Mouse (Mus musculus) adrenal gland, postnatal 4 days (tissue): ENCODE measurements around the gene Marc2. TPM values are rescaled to one million over a fixed set of nuclear protein-coding genes. Genes with fewer than 3 reads are reported as not detected.

ENCODE experiments used
- DNase-seq, 2 experiments: peaks; one replicate each; pipeline ENCODE4 v3.0.0; 2021 to 2022; ENCODE audit warnings: low spot score in 2 of 2, mixed read lengths in 2 of 2
- long read RNA-seq, 2 experiments: library from polyadenylated mRNA; stranded (forward); transcript quantifications; one replicate each; pipeline ENCODE4 v2.0.0; 2021
- total RNA-seq, 2 experiments: library from RNA; stranded (reverse); gene quantifications; 2 replicates each; pipeline ENCODE4 v1.2.3; 2021

The Marc2 gene
- 100 to 1,000 TPM; 259 to 308 TPM for total RNA-seq
- long read RNA-seq, experiment 1, transcript Marc2-201 (8 exons, 1,917 nt), result major isoform, 165 of 172 reads
- long read RNA-seq, experiment 1, partial matches to known transcripts, result 3 of 172 reads
- long read RNA-seq, experiment 1, other reads (novel, unspliced or antisense), result 3 of 172 reads
- long read RNA-seq, experiment 2, transcript Marc2-201 (8 exons, 1,917 nt), result major isoform, 189 of 204 reads
- long read RNA-seq, experiment 2, partial matches to known transcripts, result 0 of 204 reads
- long read RNA-seq, experiment 2, other reads (novel, unspliced or antisense), result 11 of 204 reads

DNA sequence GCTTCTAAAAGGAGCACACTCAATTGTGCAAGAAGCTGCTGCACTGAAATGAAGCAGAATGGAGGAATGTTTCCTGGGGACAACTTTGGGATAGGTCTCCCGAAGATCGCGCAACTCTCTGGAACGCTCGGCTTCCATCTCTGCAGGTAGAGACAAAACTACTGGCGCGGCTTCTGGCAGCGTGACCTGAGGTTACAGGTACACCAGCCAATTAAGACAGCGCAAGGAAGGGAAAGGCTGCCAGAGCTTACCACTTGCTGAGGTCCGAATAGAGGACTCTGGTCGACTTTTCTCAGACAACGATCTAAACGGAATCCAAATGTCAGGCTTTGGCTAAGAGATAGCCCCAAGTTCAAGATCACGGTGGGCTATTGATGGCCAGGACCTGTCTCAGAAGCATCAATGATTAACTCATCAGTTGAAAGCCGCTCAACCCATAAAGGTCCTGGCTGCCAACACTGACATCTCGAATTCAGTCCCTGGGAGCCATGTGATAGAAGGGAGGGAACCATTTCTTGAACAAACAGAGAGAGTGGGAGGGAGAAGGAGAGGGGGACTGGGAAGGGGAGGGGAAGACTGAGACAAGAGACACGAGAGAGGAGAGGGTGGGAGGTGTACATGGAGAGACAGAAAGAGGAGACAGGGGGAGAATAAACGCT lies at the start of gene Marc2:
Gene Marc2 (minus strand): TSS at position 360 of the 659 bp plus-strand sequence.
- no peak for DNase-seq

GRCm38 (mm10) chr1:184891998-184892397 lies 45.7 kb upstream of the Marc2 start:
- no peak for DNase-seq

DNA sequence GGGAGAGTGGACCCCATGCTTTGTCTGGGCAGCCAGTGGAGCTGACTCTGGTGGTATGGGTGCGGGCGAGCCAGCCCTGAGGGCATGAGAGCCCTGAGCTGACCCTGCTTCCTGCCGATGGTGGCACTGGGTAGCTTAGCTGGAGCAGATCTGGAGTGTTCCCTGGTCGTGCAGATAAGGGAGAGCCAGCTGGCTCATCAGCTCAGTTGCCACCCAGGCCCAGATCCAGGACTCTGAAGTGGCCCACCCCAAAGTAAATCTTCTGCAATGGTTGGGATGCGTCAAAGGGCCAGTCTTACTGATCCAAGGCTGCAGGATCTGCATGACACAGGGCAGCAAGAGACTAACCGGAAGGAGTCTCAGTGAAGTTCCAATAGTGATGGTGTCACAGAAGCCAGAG lies 43.2 kb upstream of the Marc2 start:
- DNase-seq, result no peak

GRCm38 (mm10) chr1:184886160-184886559 lies 39.9 kb upstream of the Marc2 start:
- no peak for DNase-seq

GRCm38 (mm10) chr1:184882281-184883268 lies 36.3 kb upstream of the Marc2 start, which contains the start of gene C130074G19Rik:
Gene C130074G19Rik (minus strand): TSS chr1:184883218.
- peak; percentile 15 to 29 for DNase-seq

DNA sequence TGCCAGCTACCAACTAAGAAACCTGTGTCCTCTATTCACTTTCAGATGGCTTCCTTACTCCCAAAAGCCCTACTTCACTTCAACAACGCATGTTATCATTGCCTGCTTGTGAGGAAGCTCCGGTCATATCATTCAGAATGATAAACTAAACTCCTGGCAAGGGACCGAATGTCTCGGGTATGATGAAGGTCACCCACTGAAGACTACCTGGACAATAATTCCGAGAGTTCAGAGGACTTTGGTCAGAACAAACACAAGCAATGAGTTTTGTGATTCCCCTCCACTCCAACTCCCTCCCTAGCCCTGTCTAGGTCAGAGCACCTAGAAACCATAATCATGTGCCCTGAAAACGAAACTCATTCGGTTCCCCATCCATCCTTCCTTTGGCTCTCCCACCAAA lies 35.6 kb upstream of the Marc2 start:
- DNase-seq, result no peak

DNA sequence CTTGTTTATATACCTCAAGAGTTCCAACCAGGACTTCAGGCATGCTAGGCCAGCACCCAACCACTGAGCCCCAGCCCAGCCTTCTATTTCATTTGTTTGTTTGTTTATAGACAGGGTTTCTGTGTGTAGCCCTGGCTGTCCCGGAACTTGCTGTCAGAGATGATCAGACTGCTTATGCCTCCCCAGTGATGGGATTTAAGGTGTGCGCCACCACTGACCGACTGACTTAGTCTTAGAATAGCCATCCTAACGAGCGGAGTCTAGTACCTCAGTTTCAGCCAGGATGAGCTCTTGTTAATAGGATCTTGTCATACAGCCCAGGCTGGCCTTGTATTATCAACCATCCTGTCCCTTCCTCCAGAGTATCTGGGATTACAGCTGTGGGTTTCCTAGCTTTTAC lies 35.0 kb upstream of the Marc2 start:
- no peak for DNase-seq

DNA sequence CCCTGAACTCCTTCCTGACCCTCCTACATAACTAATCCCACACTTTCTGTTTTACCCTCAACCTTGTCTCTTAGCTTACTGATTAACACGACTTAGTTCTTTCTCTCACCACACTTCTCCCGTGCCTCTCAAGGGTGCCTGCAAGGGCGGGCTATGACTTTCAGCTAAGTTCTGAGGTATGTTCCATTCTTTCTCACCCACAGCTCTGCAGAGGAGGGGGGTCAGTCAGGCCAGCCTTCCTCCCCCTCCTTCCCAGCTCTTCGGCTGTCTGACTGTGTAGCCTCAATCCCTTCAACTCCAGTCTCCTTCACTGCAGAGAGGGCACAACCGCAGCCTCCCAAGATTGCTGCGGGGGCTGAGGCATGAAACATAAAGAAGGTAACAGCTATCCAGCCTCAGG lies 32.6 kb upstream of the Marc2 start:
- no peak for DNase-seq

- DNase-seq, result no peak
Measured at GRCm38 (mm10) chr1:184877306-184877705, 31.1 kb upstream of the Marc2 start.

DNA sequence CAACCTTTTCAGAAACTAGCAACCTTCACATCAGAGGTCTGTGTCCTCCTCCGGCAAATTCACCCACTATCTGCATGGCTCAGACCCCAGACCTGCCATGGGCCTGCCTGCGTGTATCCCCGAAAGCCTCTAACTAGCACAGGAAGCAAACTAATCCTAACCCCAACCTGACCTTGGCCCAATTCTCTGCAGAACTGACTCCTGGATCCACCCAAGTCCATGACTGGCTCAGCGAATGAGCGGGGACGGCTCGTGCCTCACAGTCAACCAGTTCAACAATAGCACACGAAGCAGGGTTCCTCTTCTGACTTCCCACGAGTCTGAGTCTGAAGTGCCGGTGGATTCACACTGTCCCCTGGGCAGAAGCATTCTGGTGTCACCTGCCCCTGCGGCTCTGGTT lies 27.7 kb upstream of the Marc2 start:
- DNase-seq, result no peak

GRCm38 (mm10) chr1:184872069-184872819 lies 26.0 kb upstream of the Marc2 start:
- no peak for DNase-seq

DNA sequence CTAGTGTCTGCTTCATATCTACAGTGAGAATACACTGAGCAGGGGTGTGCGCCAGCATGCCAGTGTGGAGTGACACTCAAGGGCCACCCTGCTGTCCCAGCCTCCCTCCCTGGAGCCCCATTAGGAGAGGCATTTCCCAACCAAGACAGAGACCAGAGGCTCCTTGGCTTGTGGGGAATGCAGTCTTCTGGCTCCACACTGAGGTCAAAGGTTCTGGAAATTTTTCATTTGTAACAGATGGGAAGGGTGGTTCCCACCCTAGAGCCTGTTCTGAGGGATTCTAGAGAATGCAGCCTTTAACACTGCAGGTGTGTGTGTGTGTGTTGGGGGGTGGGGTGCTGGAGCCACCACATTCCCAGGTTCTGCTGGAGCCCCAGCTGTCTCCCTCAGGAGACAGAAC lies 25.3 kb upstream of the Marc2 start:
- no peak for DNase-seq

DNA sequence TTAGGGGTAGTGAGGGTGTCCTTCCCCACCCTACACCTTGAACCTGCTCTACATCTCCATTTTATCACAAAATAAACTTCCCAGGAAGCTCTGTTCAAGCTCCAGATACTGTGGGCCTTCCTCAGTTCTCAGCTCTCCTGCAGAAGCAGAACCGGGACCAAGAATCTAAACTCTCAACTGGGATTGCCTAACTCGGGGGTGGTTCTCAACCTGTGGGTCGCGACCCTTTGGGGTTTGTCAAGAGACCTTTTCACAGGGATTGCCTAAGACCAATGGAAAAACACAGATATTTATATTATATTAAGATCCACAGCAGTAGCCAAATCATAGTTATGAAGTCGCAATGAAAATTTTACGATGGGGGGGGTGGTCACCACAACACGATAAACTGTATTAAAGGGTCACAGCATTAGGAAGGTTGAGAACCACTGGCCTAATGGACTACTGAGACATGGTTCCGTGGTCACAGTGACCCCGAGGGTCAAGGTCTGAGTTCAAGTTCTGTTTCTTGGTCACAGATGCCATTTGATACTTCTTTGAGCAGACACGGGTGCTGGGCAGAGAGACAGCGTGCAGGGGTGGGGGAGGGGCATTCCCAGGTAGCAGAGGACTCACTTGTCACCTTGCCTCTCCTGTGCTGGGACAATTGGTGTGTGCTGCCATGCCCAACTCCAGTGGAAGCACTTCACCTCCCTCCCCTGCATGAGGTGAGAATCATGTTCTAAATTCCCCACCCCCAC lies 24.6 kb upstream of the Marc2 start:
- DNase-seq, result no peak

- DNase-seq, result no peak
Measured at GRCm38 (mm10) chr1:184869939-184870565, 23.8 kb upstream of the Marc2 start.

- DNase-seq, result no peak
Measured at GRCm38 (mm10) chr1:184867640-184868120, 21.4 kb upstream of the Marc2 start.

GRCm38 (mm10) chr1:184864381-184864801 lies 18.1 kb upstream of the Marc2 start:
- no peak for DNase-seq

GRCm38 (mm10) chr1:184862636-184863035 lies 16.4 kb upstream of the Marc2 start:
- DNase-seq, result no peak

DNA sequence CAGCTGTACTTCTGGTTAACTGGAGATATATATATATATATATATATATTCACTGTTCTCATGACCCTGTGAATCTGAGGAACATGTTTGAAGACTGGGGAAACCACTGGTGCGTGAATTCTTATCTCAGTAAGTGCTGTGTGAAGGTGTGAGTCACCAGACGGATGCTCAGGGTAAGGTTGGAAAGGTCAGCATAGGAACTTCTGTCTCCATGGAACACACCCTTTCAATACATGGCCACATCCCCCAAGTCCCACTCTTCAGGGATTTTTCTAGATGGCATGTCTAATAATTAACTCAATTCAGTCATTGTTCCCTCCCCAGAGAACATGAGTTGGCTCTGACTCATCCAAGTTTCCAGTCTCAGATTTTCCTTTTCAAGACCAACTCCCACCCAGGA lies 15.3 kb upstream of the Marc2 start:
- no peak for DNase-seq

DNA sequence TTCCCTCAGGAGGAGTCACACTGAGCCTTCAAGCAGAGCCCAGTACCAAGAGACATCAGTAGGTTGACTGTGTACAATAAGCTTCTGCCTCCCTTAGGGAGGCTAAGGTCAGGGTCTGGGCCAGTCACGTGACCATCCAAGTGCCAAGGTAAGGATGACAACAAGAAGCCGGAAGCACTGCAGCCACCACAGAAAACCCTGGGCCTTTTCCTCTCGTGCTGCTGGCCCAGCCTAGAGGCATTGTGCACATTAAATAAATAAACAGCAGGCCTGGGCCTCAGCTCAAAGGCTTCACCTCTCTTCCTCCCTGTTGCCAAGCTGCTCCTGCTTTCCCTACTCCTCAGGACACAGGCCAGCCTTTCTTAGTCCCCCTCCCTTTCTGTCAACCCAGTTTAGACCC lies 14.0 kb upstream of the Marc2 start:
- no peak for DNase-seq

- no peak for DNase-seq
Measured at GRCm38 (mm10) chr1:184858253-184858652, 12.0 kb upstream of the Marc2 start.
